Mouse (Mus musculus) CH12.LX (cell line): ENCODE data around the gene Ofd1. TPM values are rescaled to one million over a fixed set of nuclear protein-coding genes. Genes with fewer than 3 reads are reported as not detected.

Experiments
- DNase-seq: peaks from one replicate; pipeline ENCODE4 v3.0.0-alpha.2; 2013; ENCODE audit errors: extremely low read depth
- H3K27ac ChIP-seq: 2 replicates; pipeline ENCODE4 v1.5.1; 2012; ENCODE audit warnings: low read depth, mild to moderate bottlenecking, control low read depth, moderate library complexity; ENCODE audit not compliant: insufficient read depth
- H3K27me3 ChIP-seq: replicated peaks from 2 replicates; pipeline ENCODE3; 2012; ENCODE audit warnings: inconsistent platforms
- H3K36me3 ChIP-seq, 2 experiments: replicated peaks in 1 of 2; 2 replicates each; pipeline versions ENCODE3 to v1.6.1; 2012; ENCODE audit warnings: inconsistent platforms in 1 of 2, low read length in 1 of 2, mild to moderate bottlenecking in 1 of 2, mixed read lengths in 1 of 2, moderate library complexity in 1 of 2; ENCODE audit not compliant: control insufficient read depth in 1 of 2, insufficient read depth in 1 of 2
- H3K4me1 ChIP-seq, 2 experiments: 2 replicates each; pipeline ENCODE4 v1.6.1; 2012; ENCODE audit warnings: inconsistent platforms in 1 of 2, moderate library complexity in 1 of 2; ENCODE audit not compliant: insufficient read depth in 2 of 2, control insufficient read depth in 1 of 2
- H3K4me2 ChIP-seq: 2 replicates; pipeline ENCODE4 v1.6.1; 2012; ENCODE audit warnings: low read depth, mild to moderate bottlenecking, control low read depth; ENCODE audit not compliant: poor library complexity, insufficient read depth, severe bottlenecking
- H3K4me3 ChIP-seq, 3 experiments: fragments of 150-350 bp in 1 of 3; sonication (generic) in 1 of 3; replicated peaks in 1 of 3; 2 replicates each; pipeline versions ENCODE3 to v1.5.1; 2011 to 2012; ENCODE audit warnings: low read depth in 2 of 3, low read length in 2 of 3, mild to moderate bottlenecking in 2 of 3, moderate library complexity in 2 of 3, control low read depth in 1 of 3, improper control_type of control experiment in 1 of 3, inconsistent platforms in 1 of 3, mixed read lengths in 1 of 3; ENCODE audit not compliant: poor library complexity in 1 of 3
- H3K79me2 ChIP-seq: replicated peaks from 2 replicates; pipeline ENCODE4 v1.6.1; 2012; ENCODE audit warnings: mild to moderate bottlenecking, moderate library complexity; ENCODE audit not compliant: control insufficient read depth, poor library complexity, insufficient read depth, severe bottlenecking; ENCODE audit errors: extremely low read depth
- H3K9ac ChIP-seq: 2 replicates; pipeline ENCODE4 v1.6.1; 2012; ENCODE audit warnings: low read depth, mild to moderate bottlenecking, control low read depth, moderate library complexity; ENCODE audit not compliant: insufficient read depth
- H3K9me3 ChIP-seq: replicated peaks from 2 replicates; pipeline ENCODE3; 2012; ENCODE audit warnings: low read length, inconsistent platforms, mixed read lengths
- BHLHE40 ChIP-seq: IDR thresholded peaks from 2 replicates; pipeline ENCODE4 v1.6.1; 2011; ENCODE audit warnings: mild to moderate bottlenecking, low read depth, low read length, improper control_type of control experiment
- CHD2 ChIP-seq: IDR thresholded peaks from 2 replicates; pipeline ENCODE4 v1.6.1; 2011; ENCODE audit warnings: low read length, improper control_type of control experiment
- ELF1 ChIP-seq: IDR thresholded peaks from 2 replicates; pipeline ENCODE4 v1.6.1; 2014; ENCODE audit warnings: low read depth, mild to moderate bottlenecking, inconsistent platforms, low read length, improper control_type of control experiment
- HCFC1 ChIP-seq: IDR thresholded peaks from 2 replicates; pipeline ENCODE4 v1.6.1; 2012; ENCODE audit warnings: low read depth, mild to moderate bottlenecking, inconsistent platforms, low read length, improper control_type of control experiment
- JUN ChIP-seq: IDR thresholded peaks from 2 replicates; pipeline ENCODE4 v1.6.1; 2011; ENCODE audit warnings: low read depth, mild to moderate bottlenecking, low read length, improper control_type of control experiment, moderate library complexity; ENCODE audit not compliant: insufficient read depth
- NELFE ChIP-seq: IDR thresholded peaks from 2 replicates; pipeline ENCODE4 v1.6.1; 2011; ENCODE audit warnings: low read depth, low read length, improper control_type of control experiment
- NRF1 ChIP-seq: IDR thresholded peaks from 2 replicates; pipeline ENCODE4 v1.6.1; 2014; ENCODE audit warnings: low read depth, mild to moderate bottlenecking, inconsistent platforms, low read length, improper control_type of control experiment, moderate library complexity
- POLR2A ChIP-seq: IDR thresholded peaks from 2 replicates; pipeline ENCODE4 v1.6.1; 2011; ENCODE audit warnings: low read depth, mild to moderate bottlenecking, improper control_type of control experiment, low read length
- POLR2AphosphoS2 ChIP-seq: IDR thresholded peaks from 2 replicates; pipeline ENCODE4 v1.6.1; 2011; ENCODE audit warnings: low read depth, low read length, improper control_type of control experiment
- RAD21 ChIP-seq: IDR thresholded peaks from 2 replicates; pipeline ENCODE4 v1.6.1; 2011; ENCODE audit warnings: low read depth, mild to moderate bottlenecking, low read length, improper control_type of control experiment, moderate library complexity
- SIN3A ChIP-seq: IDR thresholded peaks from 2 replicates; pipeline ENCODE4 v1.6.1; 2012; ENCODE audit warnings: low read length, improper control_type of control experiment, inconsistent platforms
- TBP ChIP-seq: conservative IDR thresholded peaks from 2 replicates; pipeline ENCODE4 v1.6.1; 2011; ENCODE audit warnings: low read depth, low read length, improper control_type of control experiment
- TCF12 ChIP-seq: IDR thresholded peaks from 2 replicates; pipeline ENCODE4 v1.6.1; 2014; ENCODE audit warnings: low read depth, mild to moderate bottlenecking, inconsistent platforms, low read length, improper control_type of control experiment
- UBTF ChIP-seq: IDR thresholded peaks from 2 replicates; pipeline ENCODE4 v1.6.1; 2012; ENCODE audit warnings: low read depth, mild to moderate bottlenecking, inconsistent platforms, low read length, improper control_type of control experiment, moderate library complexity
- ZC3H11A ChIP-seq: IDR thresholded peaks from 2 replicates; pipeline ENCODE4 v1.6.1; 2012; ENCODE audit warnings: low read depth, mild to moderate bottlenecking, inconsistent platforms, low read length, improper control_type of control experiment
- dilution Hi-C: fragments of 300-500 bp; cut with MboI; formaldehyde crosslinking; loops from 2 replicates; pipeline ENCODE4 v1.14.3; 2020; ENCODE audit warnings: low sequenced_read_pairs; ENCODE audit not compliant: extremely low pct_unique_long_range_greater_than_20kb, extremely low pct_ligation_motif_present
- in situ Hi-C: fragments of 300-500 bp; cut with MboI; formaldehyde crosslinking; loops from 3 replicates; pipeline ENCODE4 v1.14.3; 2019; ENCODE audit warnings: low sequenced_read_pairs, low pct_ligation_motif_present, low pct_unique_long_range_greater_than_20kb, mixed read lengths
- polyA plus RNA-seq: library from polyadenylated mRNA; unstranded; fragments of >175 nt; gene quantifications from 2 replicates; pipeline ENCODE4 v1.2.1, GENCODE M21; 2012; ENCODE audit warnings: low read depth; ENCODE audit not compliant: insufficient read length
- total RNA-seq, 2 experiments: library from RNA; depleted of rRNA; stranded (reverse); fragments of 300-350 nt in 1 of 2; fragments of >200 nt in 1 of 2; gene quantifications; 2 replicates each; pipeline ENCODE4 v1.2.3; 2012 to 2014

Ofd1 gene
- total RNA-seq (2012; rRNA removed) (7.8 and 8.4 TPM in 2 replicates), total RNA-seq (2014; rRNA removed) (13.3 and 15.7 TPM in 2 replicates), polyA plus RNA-seq (12.4 and 13.5 TPM in 2 replicates)

DNA sequence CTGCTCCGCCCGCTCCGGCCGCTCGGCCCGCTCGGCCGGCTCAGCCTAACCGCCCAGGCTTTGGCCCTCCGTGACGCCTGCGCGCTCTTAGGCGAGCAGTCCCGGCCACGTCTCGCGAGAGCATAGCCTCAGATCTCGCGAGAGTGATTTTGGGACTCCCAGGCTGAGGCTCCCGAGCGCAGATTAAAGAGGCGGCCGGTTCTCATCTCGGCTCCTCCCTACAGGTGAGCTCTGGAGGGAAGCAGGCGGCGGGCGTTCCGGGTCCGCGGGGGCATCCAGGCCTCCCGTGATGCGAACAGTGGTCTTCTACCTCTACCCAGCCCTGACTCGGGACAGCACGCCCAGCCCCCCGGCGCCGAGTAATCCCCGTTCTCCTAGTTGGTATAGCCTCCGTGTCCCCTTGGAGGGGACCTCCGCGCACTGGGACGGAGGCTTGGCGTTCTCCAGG, at the start of gene Ofd1:
Gene Ofd1, minus strand, starts transcription at position 89 of the 448 bp plus-strand sequence.
- peaks cover 0 to 12% of the 10 kb centered on the region in 2 experiments; a peak in 1 of 4 replicates for H3K4me1 ChIP-seq
- H3K9me3 ChIP-seq: no peaks in the 10 kb centered on the region
- H3K27ac ChIP-seq: peak within 1 kb of the TSS; percentile 46; the same call in 1 of the 2 replicates
- in situ Hi-C loops (no loop called here), dilution Hi-C loops (no loop called here)
- H3K9ac ChIP-seq: peak within 1 kb of the TSS; percentile 88
- peak within 1 kb of the TSS; percentile 58 for H3K4me2 ChIP-seq
- TF ChIP-seq POLR2AphosphoS2: peak; percentile 54; the same call in 1 of the 2 replicates
- peak; percentile 67 for TF ChIP-seq NELFE
- peak; percentile 15; the same call in 1 of the 2 replicates for TF ChIP-seq SIN3A
- TF ChIP-seq TBP: 0 out of 2 replicates have a peak, but pooled peaks have one; percentile 33
- TF ChIP-seq ZC3H11A: no peak
- no peak for TF ChIP-seq ELF1
- peak; percentile 60; the same call in 1 of the 2 replicates for TF ChIP-seq TCF12
- peak; percentile 60 for TF ChIP-seq HCFC1
- TF ChIP-seq POLR2A: peak; percentile 90
- TF ChIP-seq UBTF: no peak
- TF ChIP-seq NRF1: peak; percentile 78
- TF ChIP-seq JUN: no peak
- TF ChIP-seq CHD2: peak; percentile 99
- no peak for TF ChIP-seq BHLHE40
- peak; percentile 88 for DNase-seq
- peaks cover 0 to 9% of the 10 kb centered on the region in 2 experiments for H3K36me3 ChIP-seq
- H3K79me2 ChIP-seq: no peaks in the 10 kb centered on the region; the same call in 1 of the 2 replicates
- no peaks in the 10 kb centered on the region for H3K27me3 ChIP-seq
- peak within 1 kb of the TSS; percentile 70 to 84 (median 73) for H3K4me3 ChIP-seq

DNA sequence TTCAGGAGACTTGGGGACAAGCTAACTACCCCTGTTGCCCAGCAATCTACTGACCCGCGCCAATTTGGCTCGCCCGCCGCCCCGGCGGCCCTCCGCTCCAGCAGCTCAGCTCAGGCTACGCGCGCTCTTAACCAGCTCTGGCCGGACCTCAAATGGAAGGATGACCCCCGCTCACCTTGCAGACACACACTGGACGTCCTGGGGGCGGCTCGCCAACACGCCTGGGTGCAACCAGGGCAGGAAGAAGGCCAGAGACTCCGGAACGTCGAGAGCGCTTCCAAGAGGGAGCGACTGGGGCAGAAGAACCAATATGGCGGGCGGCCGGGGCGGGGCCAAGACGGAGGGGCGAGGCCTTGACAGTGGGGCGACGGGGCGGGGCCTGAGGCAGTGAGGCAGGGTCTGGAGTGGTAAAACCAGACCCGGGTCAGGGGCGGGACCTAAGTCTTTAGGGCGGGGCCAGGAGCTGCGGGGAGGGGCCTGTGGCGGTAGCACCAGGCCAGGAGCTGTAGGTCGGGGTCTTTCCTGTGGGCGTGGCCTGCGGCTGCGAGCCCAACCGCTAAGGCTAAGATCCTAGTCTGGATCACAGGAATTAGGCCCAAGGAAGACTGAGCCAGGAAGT, 39.0 kb upstream of the Ofd1 start, which contains the start of gene Rab9:
Gene Rab9, minus strand, starts transcription at position 503 of the 619 bp plus-strand sequence.
- no peak for TF ChIP-seq RAD21
- TF ChIP-seq NELFE: peak; percentile 57; the same call in 1 of the 2 replicates
- peak; percentile 68 for TF ChIP-seq POLR2A
- H3K4me2 ChIP-seq: peak within 1 kb of the TSS; percentile 71
- dilution Hi-C loops: no loop called here
- DNase-seq: peak; percentile 86
- H3K79me2 ChIP-seq: peaks cover 41% of the 10 kb centered on the region
- in situ Hi-C loops: no loop called here
- H3K9ac ChIP-seq: peak within 1 kb of the TSS; percentile 78
- H3K4me1 ChIP-seq: peaks cover 4 to 13% of the 10 kb centered on the region in 2 experiments; a peak in 1 of 4 replicates
- H3K9me3 ChIP-seq: no peaks in the 10 kb centered on the region
- H3K27me3 ChIP-seq: no peaks in the 10 kb centered on the region
- peak within 1 kb of the TSS; percentile 64 to 89 (median 81) for H3K4me3 ChIP-seq
- peaks cover 0 to 21% of the 10 kb centered on the region in 2 experiments for H3K36me3 ChIP-seq
- H3K27ac ChIP-seq: peak within 1 kb of the TSS; percentile 29
